Mouse (Mus musculus) WW6 (cell line): ENCODE data around the gene Rps10.

Source experiments
- DNase-seq: peaks from one replicate; pipeline ENCODE4 v3.0.0-alpha.2; 2013; ENCODE audit warnings: low read depth, low spot score

Rps10 gene

DNA sequence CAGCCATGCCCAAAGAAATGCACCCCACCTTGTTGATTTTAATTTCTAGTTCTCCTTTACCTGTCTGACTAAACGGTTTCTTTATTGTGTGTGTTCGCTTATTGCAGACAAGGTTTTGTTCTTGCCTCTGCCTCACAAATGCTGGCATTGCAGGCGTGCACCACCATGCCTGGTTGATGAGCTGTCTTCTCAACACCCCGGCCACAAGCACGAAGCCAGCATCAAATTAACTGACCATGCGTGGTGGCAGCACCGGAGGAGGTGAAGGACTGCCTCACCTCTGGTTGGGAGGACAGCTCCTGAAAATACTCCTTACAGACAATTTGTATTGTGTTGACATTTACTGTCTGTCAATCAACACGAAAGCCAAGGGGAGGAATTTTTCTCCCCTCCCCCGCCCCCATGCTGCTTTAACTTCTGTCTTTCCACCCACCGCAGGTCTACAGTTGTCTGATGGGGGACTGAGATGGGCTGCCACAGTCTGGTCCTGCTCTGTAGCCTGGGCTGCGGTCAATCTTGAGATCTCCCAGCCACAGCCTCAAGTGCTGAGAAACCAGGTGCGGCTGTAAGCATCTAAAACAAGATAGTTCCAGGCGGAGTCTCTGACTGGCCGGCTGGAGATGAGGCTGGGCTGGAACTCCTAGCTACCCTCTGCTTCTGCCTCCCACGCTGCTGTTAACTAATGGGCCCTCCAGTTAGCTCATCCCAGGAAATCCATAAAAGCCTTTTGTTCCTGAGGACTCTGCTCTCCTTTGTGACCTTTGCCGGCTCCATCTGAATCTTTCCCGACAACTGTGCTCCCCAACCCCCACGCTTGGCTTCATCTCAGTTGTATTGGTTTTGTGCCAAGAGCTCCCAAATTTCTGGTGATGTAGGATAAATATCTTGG, at the start of gene Rps10:
TSS of gene Rps10 (minus strand) at position 538 of the 889 bp plus-strand sequence.
- no peak for DNase-seq

DNA sequence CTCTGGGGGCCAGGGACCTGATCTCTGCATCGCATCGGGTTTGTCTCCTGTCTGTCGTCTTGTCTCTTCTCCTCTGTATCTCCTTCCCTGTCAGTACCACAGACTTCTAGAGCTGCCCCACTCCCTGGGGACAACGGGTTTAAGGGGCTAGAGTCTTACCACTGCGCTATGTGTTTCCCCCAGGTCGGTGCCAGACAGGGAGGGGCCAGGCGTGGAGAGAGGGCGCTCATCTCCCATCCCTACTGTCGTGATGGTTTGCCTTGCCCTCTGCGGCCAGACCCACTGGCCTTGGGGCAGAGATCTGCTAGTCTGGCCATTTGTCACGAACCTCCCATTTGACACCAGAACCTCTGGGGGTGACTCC, 49.1 kb upstream of the Rps10 start:
- no peak for DNase-seq

DNA sequence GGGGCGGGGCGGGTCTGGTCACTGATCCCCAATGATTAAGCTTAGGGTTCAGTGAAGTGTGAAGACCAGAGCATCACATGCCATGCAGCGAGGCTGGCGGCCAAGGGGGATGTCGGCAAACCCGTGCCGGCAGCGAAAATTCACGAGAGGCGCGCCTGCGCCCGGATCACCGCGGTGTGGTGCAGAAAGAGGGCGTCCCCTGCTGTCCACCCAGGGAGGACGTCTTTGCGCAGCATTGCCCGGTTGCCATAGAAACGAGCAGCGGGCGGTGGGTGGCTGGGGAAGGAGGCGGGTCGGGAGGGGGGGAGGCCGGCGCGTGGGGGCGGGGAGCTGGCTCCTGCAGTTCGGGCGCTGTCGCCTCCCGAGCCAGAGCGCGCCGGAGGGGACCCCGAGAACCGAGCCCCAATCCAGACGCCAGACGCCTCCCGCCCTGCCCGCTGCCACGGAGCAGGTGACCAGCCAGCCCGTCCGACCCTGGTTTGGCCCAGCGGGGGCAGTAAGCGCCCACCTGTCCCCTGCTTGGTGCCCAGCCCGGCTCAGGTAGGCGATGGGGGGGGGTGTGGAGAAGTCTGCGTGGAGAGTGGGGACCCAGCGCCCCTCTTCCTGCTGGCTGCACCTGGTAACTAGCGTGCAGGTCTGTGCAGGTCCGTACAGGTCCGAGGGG, 48.5 kb upstream of the Rps10 start:
- no peak for DNase-seq

DNA sequence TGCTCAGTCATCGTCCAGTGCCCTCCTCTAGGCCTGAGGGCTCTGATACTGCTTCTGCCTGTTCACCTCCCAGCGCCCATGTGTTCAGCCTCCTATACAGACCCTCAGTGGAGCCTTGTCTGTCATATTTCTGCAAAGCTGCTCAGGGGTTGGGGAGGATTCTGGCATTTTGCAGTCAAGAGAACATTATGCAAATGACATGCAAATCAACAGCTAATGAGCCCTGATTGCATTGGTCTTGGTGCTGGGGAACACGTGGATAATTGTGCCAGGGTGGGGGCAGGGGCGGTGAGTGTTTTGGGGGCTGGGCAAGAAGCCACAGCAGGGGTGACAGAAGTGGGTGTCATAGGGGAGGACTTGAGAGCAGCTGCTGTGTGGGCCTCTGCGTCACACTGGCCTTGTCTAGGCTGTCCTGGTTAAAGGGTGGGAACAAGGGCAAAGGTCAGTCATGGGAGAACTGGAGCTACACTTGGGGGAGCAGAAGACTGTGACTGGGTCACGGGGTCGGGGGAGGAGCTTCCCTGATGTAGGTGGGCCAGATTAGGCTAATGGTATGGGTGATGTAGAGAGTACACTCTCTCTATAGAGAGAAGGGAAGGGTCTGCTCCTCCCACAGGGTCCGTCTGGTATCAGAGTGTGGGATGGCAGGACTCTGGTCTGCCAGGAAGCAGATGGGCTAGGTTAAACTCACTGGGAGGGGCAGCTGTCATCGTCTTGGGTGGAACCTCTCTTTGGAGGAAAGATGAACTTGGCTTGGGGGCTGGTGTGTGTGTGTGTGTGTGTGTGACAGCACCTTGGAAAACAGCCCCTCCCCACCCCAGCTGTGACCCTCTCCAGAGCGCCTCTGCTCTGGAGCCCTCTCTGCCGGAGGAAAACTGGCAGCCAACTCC, 42.7 kb upstream of the Rps10 start:
- DNase-seq = no peak

DNA sequence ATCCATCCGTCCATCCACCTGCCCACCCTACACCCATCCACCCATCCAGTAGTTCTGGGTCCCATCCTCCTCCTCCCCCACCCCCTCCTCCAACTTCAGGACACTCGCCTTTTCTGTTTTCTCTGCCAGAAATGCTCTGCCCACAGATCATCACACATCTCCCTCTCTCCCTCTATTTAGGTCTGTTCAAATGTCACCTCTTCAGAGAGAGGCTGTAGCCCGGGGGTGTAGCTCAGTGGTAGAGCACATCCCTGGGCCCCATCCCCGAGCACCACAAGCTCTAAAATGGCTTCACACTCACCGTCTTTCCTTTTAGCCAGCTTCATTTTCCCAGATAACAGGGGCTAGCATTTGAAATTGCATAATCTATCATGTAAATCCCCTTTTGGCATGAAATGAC, 41.3 kb upstream of the Rps10 start:
- no peak for DNase-seq

DNA sequence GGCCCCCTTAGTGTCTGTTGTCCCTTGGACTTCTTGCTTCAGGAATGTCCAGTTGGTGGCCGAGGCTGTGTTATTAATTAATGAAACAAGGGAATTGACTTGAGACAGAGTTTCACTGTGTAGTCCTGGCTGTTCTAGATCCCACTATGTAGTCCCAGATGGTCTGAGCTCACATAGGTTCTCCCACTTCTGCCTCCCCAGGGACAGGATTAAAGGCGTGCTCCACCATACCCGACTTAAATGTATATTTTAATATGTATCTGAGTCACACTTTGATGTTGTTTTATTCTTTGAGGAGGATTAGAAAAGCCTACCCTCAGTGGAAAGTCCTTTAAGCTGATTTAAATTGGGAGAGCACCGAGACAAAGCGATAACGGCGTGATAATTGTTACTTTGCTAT, 39.8 kb upstream of the Rps10 start:
- no peak for DNase-seq

DNA sequence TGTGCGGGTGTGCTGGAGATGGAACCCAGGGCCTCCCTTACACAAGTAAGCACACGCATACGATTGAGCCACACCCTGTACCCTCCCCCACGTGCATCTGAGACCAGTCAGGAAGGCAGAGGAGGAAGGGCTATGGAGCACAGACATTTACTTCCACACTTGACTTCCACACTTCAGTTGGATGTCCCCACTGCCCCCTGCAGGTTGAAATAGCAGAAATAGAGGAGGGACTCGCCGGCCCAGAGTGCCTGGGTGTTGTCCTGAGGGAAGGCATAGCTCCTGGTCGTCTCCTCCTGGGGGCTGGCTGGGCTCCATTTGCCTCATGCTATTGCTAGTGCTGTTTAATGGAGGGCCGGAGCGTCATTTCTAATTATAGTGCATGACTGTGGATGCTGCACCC, 39.0 kb upstream of the Rps10 start:
- DNase-seq = no peak

DNA sequence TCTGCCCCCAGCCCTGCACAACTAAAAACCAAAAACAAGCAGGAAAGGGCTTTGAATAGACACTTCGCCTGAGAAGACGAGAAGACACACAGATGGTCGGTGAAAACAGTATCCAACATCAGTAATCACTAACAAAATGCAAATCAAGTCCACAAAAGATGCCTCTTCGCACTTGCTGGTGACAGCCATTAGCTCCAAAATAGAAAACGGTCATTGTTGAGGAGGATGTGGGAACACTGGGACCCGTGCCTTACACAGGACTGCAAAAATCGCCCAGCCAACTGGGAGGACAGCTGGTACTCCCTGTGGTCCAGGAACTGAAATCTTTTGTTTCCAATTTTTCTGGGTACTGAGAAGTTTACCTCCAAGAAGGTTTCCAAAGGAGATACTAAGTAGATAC, 37.5 kb upstream of the Rps10 start:
- DNase-seq = no peak

DNA sequence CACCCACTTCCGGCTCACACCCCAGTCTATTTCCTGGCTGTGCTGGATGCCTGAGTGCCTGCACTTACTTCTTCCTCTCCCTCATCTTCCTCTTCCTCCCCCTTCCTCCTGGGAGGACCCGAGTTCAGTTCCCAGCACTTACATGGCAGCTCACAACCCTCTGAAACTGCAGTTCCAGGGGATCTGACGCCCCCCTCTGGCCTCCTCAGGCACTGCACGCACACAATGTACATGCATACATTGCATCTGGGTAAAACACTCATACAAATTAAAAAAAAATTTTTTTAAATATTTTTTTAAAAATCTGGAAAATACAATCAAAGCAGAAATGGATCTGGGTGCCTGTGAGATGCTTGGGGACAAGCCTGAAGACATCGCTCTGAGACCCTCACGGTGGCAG, 35.3 kb upstream of the Rps10 start:
- no peak for DNase-seq

DNA sequence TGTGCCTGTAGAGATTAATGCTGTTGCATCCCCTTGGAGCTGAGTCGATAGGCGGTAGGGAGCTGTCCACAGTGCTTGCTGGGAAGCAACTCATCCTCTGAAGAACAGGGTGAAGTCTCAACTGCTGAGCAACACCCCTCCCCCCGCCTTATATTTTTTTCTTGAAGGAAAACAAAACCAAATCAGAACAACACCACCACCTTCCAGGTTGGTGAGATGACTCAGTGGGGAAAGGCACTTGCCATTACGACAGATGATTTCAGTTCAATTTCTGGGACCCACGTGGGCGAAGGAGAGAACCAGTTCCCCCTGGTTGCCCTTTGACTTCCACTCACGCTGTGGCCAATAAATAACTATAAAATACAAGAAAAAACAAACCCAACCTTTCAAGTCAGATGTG, 22.3 kb upstream of the Rps10 start:
- no peak for DNase-seq

DNA sequence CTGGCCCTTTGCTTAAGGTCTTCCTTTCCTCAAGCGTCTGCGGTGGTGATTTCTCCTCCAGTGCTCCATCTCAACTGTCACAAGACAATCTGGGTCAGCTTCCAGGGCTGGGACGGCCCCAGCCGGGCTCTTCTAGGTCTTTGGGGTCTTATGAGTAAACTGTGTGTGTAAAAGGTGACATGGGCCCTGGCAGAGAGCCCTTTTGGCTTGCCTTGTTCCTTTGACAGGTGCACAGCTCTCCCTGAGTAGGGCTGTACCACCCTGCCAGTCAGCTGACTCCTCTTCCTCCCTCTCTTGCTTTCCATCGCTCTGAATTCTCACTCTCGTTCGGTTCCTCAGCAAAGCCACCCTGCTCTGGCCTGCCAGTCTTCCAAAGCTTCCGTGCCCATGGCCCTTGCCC, 20.7 kb upstream of the Rps10 start:
- no peak for DNase-seq

DNA sequence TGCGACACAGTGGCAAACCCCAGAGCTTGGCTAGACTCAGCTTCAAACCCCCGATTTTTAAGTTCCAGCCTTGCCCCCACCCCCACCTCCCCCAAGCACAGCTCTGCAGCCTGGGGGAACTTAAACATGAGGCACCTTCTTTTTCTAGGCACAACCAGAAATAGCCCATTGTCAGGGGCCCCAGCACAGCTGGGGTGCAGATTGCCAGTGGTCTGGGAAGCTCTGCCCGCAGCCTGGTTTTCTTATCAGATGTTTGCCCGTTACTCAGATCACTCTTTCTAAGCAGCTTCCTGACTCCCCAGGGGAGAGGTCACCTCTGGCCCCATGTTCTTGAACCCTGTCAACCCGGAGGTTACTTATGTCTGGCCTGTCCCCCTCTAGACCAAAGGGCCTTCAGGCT, 19.9 kb upstream of the Rps10 start:
- no peak for DNase-seq

DNA sequence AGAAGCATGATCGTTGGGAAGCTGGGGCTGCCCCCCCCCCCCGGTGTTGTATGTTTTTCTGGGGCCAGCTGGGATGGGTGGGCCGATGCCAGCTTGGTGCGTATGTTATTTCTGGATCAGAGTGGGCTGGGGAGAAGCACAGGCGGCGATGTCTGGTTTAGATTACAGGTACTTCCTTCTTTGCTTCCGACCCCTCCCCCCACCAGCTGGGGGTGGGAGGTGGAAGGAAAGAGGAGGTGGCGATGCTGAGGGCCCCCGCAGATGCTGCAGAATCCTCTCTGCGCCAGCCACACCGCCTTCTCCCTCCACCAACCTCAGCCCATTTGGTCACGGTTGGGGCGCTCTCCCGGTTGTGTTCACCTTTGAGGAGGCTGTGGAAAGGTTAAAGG, 19.5 kb upstream of the Rps10 start:
- no peak for DNase-seq

DNA sequence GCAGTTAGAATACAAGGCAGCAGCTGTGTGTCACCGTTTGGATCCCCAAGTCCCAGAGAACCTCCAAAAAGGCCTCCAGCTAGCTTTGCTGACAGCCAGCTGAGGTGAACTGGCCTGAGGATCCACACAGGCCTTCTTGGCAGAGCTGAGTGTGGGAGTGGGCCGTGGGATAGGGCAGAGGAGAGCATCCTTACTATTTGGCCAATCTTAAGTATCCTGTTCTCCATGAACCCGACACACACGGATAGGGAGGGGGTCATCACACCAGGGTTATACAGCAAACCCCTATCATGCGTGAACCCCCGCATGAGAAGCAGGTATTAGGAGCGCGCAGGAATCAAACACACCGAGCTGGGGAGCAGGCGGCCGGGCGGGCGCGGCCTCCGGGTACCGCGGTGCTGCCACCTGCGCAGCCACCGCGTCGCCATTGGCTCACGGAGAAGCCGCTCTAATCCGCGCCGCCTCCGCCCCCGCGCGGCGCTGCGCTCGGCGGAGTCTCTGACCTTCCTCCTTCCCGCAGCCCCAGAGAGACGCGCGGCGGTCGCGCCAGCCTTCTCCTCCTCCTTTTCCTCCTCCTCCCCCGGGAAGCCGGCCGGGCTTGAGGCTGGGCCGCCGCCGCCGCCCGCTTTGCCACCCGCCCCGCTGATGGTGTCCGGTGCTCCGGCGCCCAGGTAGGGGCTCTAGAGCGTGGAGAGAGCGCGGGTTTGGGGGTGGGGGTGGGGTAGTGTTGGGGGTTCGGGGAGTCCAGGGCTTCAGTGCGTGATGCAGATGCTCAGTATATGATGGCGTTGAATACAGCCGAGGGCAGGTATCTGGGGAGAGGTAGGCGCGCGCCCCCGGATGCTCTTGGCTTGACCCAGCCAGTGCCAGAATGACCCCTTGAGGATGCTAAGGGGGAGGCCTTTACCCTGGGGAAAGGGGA, 18.9 kb upstream of the Rps10 start, which contains the start of gene Pacsin1:
TSS of gene Pacsin1 (plus strand) at position 421 of the 922 bp plus-strand sequence.
- no peak for DNase-seq

DNA sequence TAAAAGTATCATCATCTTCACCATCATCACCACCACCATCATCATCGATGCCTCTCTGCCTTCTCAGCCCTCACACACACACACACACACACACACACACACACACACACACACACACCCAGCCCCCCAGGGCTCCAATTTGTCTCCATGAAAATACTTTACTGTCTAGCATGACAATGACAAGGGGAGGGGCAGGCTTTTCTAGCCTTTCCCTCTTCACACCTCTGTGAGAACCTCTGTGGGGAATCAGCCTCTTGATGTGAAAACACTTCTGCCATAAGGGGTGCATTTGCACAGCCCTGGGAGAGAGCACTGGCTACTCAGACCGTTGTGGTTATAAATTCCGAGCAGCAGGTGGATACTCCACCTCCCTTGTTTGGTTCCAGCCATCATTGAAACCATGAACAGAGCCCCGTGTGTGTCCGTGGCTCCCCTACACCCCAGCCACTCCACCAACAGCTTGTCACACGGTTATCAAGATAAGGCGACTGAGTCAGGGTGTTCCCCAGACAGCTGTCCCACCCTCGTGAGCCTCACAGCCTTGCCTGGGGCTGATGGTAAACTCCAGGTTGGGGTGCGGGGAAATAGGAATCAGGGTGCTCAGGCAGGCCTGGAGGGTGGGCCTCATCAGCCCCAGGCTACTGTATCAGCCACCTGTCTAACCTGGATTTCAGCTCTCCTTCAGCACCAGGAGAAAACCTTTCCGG, 16.9 kb upstream of the Rps10 start:
- DNase-seq = no peak

DNA sequence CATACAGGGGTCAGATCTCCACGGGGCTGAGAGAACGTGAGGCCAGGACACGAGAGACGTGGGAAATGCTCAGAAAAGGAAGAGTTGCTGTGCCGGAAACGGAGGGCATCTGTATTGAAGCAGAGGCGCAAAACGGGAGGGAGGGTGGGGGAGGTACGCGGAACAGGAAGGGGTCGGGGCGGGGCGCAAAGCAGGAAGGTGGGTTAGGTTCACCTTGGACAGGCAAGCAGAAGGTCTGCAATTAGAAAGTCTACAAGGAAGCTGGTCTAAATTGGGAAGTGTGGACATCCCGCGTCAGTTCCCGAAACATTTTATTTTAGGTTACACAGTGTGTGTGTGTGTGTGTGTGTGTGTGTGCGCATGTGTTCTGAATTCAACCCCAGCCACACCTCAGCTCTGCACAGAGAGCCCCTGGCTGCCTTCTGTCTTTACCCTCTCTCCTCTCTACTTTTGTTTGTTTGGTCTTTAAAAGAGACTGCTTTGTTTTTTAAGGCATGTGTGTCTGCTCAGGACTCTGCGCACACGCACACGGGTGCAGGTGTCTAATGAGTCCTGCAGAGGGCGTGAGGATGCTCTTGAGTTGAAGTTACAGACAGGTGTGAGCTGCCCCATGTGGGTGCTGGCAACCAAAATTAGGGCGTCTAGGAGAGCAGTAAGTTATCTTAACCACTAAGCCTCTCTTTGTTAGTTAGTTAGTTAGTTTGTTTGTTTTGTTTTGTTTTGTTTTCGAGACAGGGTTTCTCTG, 15.7 kb upstream of the Rps10 start:
- DNase-seq = no peak

DNA sequence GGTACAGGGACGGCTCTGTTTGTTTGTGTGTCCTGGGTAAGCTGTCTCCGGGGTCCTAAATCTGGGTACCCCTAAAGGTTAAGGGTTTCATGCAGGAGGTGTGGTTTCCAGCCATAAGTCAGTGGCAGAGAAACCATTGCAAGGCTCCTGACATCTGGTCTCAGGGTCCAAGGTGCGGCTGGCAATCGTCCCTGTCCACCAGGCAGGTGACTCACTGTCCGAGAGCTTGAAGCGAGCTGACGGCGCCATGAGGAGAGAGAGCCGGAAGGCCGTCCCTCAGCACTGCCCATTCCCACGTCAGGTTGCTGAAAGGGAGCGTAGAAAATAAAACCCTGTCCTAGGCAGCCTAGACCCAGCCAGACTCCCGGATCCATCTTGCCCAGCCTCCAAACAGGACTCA, 14.1 kb upstream of the Rps10 start:
- DNase-seq = no peak

DNA sequence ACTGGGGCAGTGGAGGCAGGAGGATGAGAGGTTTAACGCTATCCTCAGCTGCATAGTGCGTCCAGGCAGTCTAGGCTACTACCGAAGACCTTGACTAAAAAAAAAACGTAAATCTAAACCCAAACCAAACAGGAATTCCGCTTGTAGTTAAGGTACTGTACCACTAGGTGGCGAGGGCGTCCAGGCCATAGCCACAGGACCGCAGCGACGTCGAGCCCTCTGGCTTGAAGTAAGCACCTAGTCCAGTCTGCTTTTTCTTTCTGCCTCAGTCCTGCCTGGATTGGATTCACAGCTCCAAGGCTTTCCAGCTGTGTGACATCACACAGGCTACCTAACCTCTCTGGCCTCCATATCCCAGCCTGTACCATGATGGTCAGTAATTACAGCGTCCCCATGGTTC, 13.7 kb upstream of the Rps10 start:
- DNase-seq = no peak

DNA sequence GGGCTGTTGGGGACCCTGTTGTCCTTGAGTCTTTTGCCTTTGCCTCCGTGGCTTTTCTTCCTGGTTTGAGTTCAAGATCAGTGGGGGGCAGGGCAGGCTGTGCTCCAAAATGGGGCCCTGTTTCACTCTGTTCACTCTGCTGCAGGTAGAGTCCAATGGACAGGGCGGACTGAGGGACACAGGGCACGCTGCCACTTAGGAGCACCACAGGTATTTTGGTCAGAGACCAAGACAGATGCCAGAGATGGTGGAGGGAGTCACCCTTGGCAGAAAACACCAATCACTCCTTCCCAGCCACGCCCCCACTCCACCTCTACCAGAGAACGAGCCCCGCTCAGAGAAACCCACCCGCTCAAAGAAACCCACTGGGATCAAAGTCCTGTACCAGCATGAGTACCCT, 9.3 kb upstream of the Rps10 start:
- DNase-seq = no peak

DNA sequence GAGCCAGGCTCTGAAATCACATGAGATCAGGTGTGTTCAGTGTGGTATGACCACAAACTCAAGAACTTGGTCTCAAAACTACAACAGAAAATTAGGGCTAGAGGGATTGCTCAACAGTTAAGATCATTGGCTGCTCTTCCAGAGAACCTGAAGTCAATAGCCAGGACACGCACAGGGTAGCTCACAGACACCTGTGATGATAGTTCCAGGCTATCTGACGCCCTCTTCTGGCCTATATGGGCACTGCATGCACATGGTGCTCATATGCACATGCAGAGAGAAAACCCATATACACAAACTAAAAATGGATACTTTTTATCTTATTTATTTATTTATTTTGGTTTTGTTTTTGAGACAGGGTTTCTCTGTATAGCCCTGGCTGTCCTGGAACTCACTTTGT, 8.1 kb upstream of the Rps10 start:
- DNase-seq = no peak
